Mouse (Mus musculus) midbrain, embryonic 12.5 days (tissue): Measurements from ENCODE around the gene Setmar. TPM values are rescaled to one million over a fixed set of nuclear protein-coding genes. Genes with fewer than 3 reads are reported as not detected.
"Not testable (repeated sequence)": the region's sequence is repeated elsewhere in the genome, so short reads cannot be mapped to it uniquely, and the experiment has no call there.

ENCODE experiments used
- ATAC-seq: fragments of 200-750 bp; cut with Nextera tagmentation; 2 replicates; pipeline ENCODE4 v1.8.0; 2017; ENCODE audit warnings: low read depth, moderate TSS enrichment, moderate library complexity; ENCODE audit not compliant: low FRiP score
- H3K27ac ChIP-seq: fragments of 300-500 bp; sonication (generic); replicated peaks from 2 replicates; pipeline ENCODE4 v1.5.1; 2016; ENCODE audit warnings: mild to moderate bottlenecking
- H3K27me3 ChIP-seq: fragments of 300-500 bp; sonication (generic); 2 replicates; pipeline ENCODE4 v1.6.1; 2016; ENCODE audit warnings: mild to moderate bottlenecking
- H3K36me3 ChIP-seq: fragments of 300-500 bp; sonication (generic); 2 replicates; pipeline ENCODE4 v1.6.1; 2016
- H3K4me1 ChIP-seq: fragments of 300-500 bp; sonication (generic); 2 replicates; pipeline ENCODE4 v1.6.1; 2016
- H3K4me2 ChIP-seq: fragments of 300-500 bp; sonication (generic); replicated peaks from 2 replicates; pipeline ENCODE4 v1.6.1; 2016; ENCODE audit warnings: mild to moderate bottlenecking, moderate library complexity
- H3K4me3 ChIP-seq: fragments of 300-500 bp; sonication (generic); 2 replicates; pipeline ENCODE4 v1.5.1; 2016; ENCODE audit warnings: mild to moderate bottlenecking
- H3K9ac ChIP-seq: fragments of 300-500 bp; sonication (generic); replicated peaks from 2 replicates; pipeline ENCODE4 v1.6.1; 2016; ENCODE audit warnings: mild to moderate bottlenecking, moderate library complexity
- H3K9me3 ChIP-seq: fragments of 300-500 bp; sonication (generic); 2 replicates; pipeline ENCODE4 v1.6.1; 2016; ENCODE audit warnings: mild to moderate bottlenecking
- WGBS: fragments of 180-500 bp; shearing (Covaris S2); methylation state at CpG from one replicate; pipeline ENCODE4 v1.1.7; 2016; 5-methylcytosine and 5-hydroxymethylcytosine counted together
- polyA plus RNA-seq: library from polyadenylated mRNA; unstranded; fragments of >200 nt; fragmentation: Nextera tagmentation; extraction: Ambion mirVana; gene quantifications from 2 replicates; pipeline ENCODE4 v1.2.1, GENCODE M21; 2016

Gene Setmar
- 7.6 and 8.3 TPM in 2 replicates for polyA plus RNA-seq

DNA sequence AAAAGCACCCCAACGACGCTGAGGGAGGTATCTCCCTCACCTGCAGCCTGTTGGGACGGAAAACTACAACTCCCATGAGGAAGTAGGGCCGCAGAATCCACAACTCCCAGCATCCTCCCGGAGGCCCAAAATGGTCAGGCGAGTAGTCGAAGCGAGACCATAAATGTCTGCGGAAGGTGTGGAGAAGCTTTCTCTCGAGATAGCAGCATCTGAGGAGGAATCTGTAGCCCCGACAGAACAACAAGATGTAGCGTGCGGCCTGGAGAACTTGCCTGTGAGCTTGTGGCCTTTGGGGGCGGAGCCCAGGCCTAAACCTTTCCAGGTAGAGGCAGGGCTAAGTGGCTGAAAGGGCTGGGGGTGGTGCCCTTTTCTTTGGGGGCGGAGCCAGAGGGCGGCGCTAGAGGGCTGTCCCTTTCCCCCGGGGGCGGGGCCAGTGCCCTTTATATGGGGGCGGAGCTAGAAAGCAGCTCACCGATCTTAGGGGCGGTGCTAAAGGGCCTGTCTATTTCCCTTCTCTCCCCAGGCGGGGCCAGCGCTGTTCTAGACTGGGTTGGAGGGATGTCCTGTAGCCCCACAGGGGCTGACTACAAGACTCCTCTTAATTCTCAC lies at the start of gene Setmar:
Setmar (plus strand) TSS at position 128 of the 609 bp plus-strand sequence.
- peak; percentile 97 for ATAC-seq
- H3K4me2 ChIP-seq = peak within 1 kb of the TSS; percentile 57
- H3K27me3 ChIP-seq = no peaks in the 10 kb centered on the region
- no peaks in the 10 kb centered on the region for H3K4me1 ChIP-seq
- H3K36me3 ChIP-seq = no peaks in the 10 kb centered on the region
- no peaks in the 10 kb centered on the region for H3K9me3 ChIP-seq
- peak within 1 kb of the TSS; percentile 55 for H3K4me3 ChIP-seq
- under 1% methylated on average over 24 of the region's 24 CpGs for WGBS
- H3K27ac ChIP-seq = peak within 1 kb of the TSS; percentile 83
- H3K9ac ChIP-seq = peak within 1 kb of the TSS; percentile 56

DNA sequence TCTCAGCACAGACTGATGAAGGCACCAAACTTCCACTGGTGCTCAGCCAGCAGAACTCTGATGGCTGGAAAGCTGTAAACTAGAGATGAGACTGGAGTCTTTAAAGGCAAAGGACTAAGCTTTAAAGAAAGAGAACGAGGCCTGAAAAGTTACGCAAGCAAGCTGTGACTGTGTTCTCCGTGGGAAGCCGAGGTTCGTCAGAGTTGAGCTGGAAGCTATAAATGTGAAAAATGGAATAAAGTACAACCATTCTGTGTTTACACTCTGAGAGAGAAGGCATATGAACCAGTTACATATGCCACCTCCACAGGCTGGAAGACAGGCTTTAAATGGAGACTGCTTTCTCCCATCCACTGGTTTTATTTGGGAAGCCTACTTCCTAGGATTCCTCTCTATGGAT lies 43.2 kb upstream of the Setmar start:
- Histone ChIP-seq H3K27ac (no peak overlapping the region), H3K4me3 (no peak overlapping the region), H3K36me3 (no peaks in the 10 kb centered on the region), H3K27me3 (no peaks in the 10 kb centered on the region), H3K9ac (no peak overlapping the region), H3K4me1 (no peaks in the 10 kb centered on the region), H3K9me3 (no peaks in the 10 kb centered on the region), H3K4me2 (no peak overlapping the region)
- no peak for ATAC-seq
- 94% methylated on average over 5 of the region's 5 CpGs for WGBS

DNA sequence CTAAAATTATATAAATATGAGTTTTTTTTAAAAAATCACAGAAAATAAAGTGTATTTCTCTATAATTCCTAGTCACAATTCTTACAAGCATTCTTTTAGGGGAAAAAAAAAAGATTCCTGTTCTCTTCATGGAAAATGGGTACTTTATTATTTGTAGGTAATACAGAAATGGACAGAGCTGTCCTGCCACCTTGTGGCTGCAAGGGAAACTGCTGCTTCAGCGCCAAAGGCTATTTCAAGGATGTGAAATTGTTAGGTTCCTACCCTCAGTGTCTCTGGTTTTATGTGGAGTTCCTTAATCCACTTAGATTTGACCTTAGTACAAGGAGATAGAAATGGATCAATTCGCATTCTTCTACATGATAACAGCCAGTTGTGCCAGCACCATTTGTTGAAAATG lies 9.8 kb upstream of the Setmar start:
- H3K9ac ChIP-seq, ATAC-seq, H3K27me3 ChIP-seq, H3K4me3 ChIP-seq, H3K9me3 ChIP-seq, H3K27ac ChIP-seq, H3K36me3 ChIP-seq, H3K4me2 ChIP-seq, H3K4me1 ChIP-seq: not testable (repeated sequence)
- WGBS = 6% methylated on average over 2 of the region's 2 CpGs

DNA sequence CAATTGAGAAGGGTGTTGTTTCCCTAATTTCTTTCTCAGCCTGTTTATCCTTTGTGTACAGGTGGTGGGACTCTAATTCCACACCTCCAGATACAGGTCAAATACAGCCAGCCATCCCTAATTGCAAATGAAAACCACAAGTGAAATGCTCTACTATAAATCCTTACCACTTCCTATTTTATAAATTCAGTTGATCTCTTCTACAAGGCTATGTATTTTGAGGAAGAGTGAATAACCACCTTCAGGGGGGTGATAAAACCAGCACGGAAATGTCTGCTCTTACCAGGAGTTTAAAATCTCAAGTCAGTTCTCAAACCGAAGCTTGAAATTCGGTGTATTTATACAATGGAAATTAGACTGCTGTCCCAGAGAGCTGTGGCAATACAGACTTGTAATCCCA lies 8.9 kb upstream of the Setmar start:
- Histone ChIP-seq H3K27ac (no peak overlapping the region), H3K36me3 (no peaks in the 10 kb centered on the region), H3K4me2 (no peak overlapping the region), H3K4me3 (no peak overlapping the region), H3K9ac (no peak overlapping the region), H3K4me1 (no peaks in the 10 kb centered on the region), H3K9me3 (no peaks in the 10 kb centered on the region), H3K27me3 (no peaks in the 10 kb centered on the region)
- no peak for ATAC-seq
- WGBS = 78% methylated on average over 3 of the region's 3 CpGs

DNA sequence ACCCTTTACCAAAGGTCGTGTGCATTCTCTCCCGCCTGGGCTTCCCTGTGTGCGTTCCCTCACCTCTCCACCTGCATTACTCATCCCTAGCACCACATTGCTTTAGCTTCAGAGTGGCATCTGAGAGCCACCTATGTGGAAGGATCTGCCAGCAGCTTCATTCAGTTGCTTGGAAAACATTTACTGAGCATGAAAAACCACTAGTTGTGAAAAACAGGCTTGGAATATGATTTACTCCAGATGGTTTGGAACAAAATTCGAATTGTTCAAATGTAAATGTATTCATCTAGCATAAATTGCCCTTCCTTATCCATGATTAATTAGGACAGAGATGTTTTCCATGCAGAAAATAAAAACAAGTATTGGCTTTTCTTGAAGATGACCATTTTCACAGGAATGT lies 7.5 kb upstream of the Setmar start:
- no peaks in the 10 kb centered on the region for H3K4me1 ChIP-seq
- H3K36me3 ChIP-seq = no peaks in the 10 kb centered on the region
- H3K9me3 ChIP-seq = no peaks in the 10 kb centered on the region
- H3K27ac ChIP-seq = no peak overlapping the region
- no peak overlapping the region for H3K4me2 ChIP-seq
- H3K9ac ChIP-seq = no peak overlapping the region
- H3K27me3 ChIP-seq = no peaks in the 10 kb centered on the region
- no peak overlapping the region for H3K4me3 ChIP-seq
- no peak for ATAC-seq
- WGBS = 64% methylated on average over 4 of the region's 4 CpGs

DNA sequence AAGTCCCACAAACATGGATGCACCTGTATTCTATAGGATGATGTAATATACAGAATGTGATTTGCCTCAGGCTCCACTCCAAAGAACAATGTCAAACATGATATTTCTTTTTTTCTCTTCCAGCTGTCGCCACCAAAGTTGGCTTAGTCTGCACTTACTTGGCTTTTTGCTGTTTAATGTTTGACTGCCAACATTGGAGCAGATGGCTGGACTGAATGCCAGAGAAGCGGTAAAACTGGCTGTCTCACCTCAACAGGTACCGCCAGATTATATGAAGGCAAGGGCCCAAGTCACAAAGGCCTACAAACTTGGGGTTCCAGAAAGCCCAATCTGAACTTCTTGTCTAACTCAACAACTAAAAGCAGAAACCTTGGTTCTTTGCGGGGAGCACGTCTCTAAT lies 6.8 kb upstream of the Setmar start:
- 89% methylated on average over 5 of the region's 5 CpGs for WGBS
- H3K9me3 ChIP-seq = no peaks in the 10 kb centered on the region
- no peak for ATAC-seq

DNA sequence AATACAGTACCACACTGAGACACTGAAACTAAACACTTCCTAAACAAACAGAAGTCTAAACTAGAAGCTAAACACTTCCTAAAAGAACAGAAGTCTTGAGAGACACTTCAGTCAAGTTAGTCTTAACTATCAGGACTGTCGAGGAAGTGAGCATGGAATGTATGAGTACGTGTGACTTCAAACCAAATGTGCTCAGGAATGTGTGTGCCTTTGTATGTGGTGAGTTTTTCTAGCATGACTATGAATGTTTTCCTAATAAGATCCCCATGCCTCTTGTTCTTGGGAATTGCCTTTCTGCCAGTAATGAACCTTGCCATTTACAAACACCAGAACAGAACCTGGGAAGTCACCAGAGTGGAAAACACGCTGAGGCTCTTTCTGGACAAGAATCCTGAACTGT lies 3.7 kb upstream of the Setmar start:
- H3K9me3 ChIP-seq = no peaks in the 10 kb centered on the region
- ATAC-seq = no peak
- no peaks in the 10 kb centered on the region for H3K4me1 ChIP-seq
- no peaks in the 10 kb centered on the region for H3K27me3 ChIP-seq
- no peak overlapping the region for H3K4me2 ChIP-seq
- H3K9ac ChIP-seq = no peak overlapping the region
- no peak overlapping the region for H3K27ac ChIP-seq
- H3K4me3 ChIP-seq = no peak overlapping the region
- WGBS = 86% methylated on average over 3 of the region's 3 CpGs
- H3K36me3 ChIP-seq = no peaks in the 10 kb centered on the region

More for the DNA sequence above, 6.8 kb upstream of the Setmar start:
- Histone ChIP-seq H3K27me3 (no peaks in the 10 kb centered on the region), H3K4me3 (no peak overlapping the region), H3K4me1 (no peaks in the 10 kb centered on the region), H3K9ac (no peak overlapping the region), H3K36me3 (no peaks in the 10 kb centered on the region), H3K4me2 (no peak overlapping the region), H3K27ac (no peak overlapping the region)

DNA sequence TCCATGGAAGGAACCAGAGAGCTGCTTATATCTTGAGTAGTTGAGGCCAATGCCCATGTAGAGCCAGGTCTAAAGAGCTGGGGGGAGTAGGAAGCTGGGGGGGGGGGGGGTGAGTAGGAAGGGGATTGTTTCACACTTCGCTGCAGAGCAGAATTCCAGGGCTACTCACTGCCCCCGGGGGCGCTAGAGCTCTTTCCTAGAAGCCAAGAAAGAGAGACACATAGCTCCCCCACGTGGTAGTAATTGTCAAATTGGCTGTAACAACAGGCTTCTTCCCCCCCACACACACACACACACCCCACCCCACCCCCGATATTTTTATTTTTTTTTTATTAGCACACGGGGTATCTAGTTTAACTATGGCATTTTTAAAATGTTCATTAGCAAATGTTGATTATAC lies 738 bp downstream of the Setmar start:
- ATAC-seq = no peak

DNA sequence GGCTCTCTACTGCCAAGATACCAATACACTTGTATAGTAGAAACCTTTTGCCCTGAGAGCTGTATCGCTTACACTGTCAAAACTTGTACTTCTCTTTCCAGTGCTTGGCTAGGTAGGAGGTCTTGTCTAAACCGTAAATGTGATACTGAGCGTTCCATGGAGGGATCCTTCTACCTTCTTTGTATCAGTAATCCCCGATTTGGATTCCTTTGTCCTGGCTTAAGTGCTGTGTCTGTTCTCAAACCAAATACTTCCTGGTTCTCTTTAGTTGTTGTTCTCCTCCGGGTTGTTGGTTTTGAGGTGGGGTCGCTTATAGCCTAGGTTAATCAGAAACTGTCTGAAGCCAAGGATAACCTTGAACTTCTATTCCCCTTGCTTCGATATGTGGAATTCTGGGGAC lies 6.1 kb downstream of the Setmar start:
- 0 out of 2 replicates have a peak, but pooled peaks cover 6% of the 10 kb centered on the region for H3K9me3 ChIP-seq
- H3K9ac ChIP-seq = no peak overlapping the region
- H3K27me3 ChIP-seq = no peaks in the 10 kb centered on the region
- H3K4me3 ChIP-seq = no peak overlapping the region
- H3K4me1 ChIP-seq = no peaks in the 10 kb centered on the region
- WGBS = 88% methylated on average over 7 of the region's 7 CpGs
- peaks cover 15% of the 10 kb centered on the region for H3K36me3 ChIP-seq
- ATAC-seq = no peak
- H3K27ac ChIP-seq = no peak overlapping the region
- no peak overlapping the region for H3K4me2 ChIP-seq

More for the DNA sequence above, 738 bp downstream of the Setmar start:
- 11% methylated on average over 6 of the region's 6 CpGs for WGBS
- no peaks in the 10 kb centered on the region for H3K27me3 ChIP-seq
- H3K9me3 ChIP-seq = no peaks in the 10 kb centered on the region
- H3K4me1 ChIP-seq = no peaks in the 10 kb centered on the region
- H3K4me2 ChIP-seq = peak overlapping the region; percentile 57
- H3K36me3 ChIP-seq = no peaks in the 10 kb centered on the region
- peak overlapping the region; percentile 55 for H3K4me3 ChIP-seq
- peak overlapping the region; percentile 83 for H3K27ac ChIP-seq
- peak overlapping the region; percentile 56 for H3K9ac ChIP-seq

DNA sequence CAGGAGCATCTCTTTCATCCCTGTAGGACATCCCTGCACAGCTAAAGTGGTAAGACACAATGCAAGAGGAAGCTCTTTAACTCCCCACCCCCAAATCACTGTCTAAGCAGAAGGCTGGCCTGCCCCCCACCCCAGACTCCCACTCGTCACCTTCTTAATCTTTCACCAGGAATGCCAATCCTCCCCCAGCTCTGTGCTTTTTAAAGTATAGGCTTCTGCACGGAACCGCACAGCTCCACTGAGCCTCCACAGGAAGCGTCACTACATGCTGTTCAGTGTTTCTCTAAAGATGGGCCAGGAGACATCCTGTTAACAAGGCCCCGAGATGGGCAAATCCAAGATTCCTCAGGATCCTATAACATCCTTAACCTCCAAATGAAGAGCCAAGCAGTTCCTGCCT lies 8.2 kb downstream of the Setmar start:
- H3K4me2 ChIP-seq = no peak overlapping the region
- H3K4me3 ChIP-seq = no peak overlapping the region
- 0 out of 2 replicates have a peak, but pooled peaks cover 6% of the 10 kb centered on the region for H3K9me3 ChIP-seq
- ATAC-seq = no peak
- H3K27ac ChIP-seq = no peak overlapping the region
- H3K4me1 ChIP-seq = no peaks in the 10 kb centered on the region
- 76% methylated on average over 5 of the region's 5 CpGs for WGBS
- H3K27me3 ChIP-seq = no peaks in the 10 kb centered on the region
- no peak overlapping the region for H3K9ac ChIP-seq
- peaks cover 20% of the 10 kb centered on the region for H3K36me3 ChIP-seq

DNA sequence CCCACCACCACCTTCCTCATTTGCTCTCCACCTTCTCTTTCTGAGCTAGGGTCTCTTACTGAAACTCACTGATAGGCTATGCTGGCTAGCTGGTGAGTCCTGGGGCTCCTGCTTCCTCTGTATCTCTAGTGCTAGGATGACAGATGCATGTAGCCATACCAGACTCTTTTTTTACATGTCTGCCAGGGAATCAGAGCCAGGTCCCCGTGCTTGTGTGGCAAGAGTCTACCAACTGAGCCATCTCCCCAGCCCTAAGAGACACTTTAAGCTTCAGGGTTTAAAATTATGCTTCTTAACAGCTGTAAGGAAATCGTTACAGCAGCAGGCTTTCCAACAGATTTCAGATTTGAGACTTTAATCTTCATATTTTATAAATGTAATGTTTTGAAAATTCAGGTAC lies 9.1 kb downstream of the Setmar start:
- 85% methylated on average over 2 of the region's 2 CpGs for WGBS

DNA sequence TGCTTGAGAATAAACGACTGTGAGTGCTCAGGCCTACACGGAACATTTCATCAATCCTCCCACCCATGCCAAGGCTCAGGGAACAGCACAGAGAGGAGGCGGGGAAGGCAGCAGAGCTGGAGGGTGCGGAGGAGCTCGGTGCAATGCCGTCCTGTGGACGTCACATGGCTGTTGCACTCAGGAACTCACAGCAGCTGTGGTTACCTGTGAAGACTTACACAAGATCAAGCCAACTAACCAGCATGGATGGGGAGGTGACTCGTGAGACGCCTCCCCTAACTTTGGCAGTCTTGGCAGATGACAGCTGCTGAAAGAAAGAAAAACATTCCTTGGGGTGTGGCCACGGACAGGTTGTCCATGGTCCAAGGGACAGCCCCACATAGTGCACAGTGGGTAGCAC lies 9.8 kb downstream of the Setmar start:
- no peak overlapping the region for H3K27ac ChIP-seq
- peaks cover 20% of the 10 kb centered on the region for H3K36me3 ChIP-seq
- no peak overlapping the region for H3K4me3 ChIP-seq
- WGBS = 92% methylated on average over 10 of the region's 10 CpGs
- H3K4me2 ChIP-seq = no peak overlapping the region
- no peak for ATAC-seq
- H3K4me1 ChIP-seq = no peaks in the 10 kb centered on the region
- no peak overlapping the region for H3K9ac ChIP-seq
- no peaks in the 10 kb centered on the region for H3K27me3 ChIP-seq
- H3K9me3 ChIP-seq = 0 out of 2 replicates have a peak, but pooled peaks cover 6% of the 10 kb centered on the region

More for the DNA sequence above, 9.1 kb downstream of the Setmar start:
- Histone ChIP-seq H3K4me1 (no peaks in the 10 kb centered on the region), H3K4me3 (no peak overlapping the region), H3K36me3 (peaks cover 20% of the 10 kb centered on the region), H3K27ac (no peak overlapping the region), H3K9me3 (0 out of 2 replicates have a peak, but pooled peaks cover 6% of the 10 kb centered on the region), H3K27me3 (no peaks in the 10 kb centered on the region), H3K9ac (no peak overlapping the region), H3K4me2 (no peak overlapping the region)
- no peak for ATAC-seq

DNA sequence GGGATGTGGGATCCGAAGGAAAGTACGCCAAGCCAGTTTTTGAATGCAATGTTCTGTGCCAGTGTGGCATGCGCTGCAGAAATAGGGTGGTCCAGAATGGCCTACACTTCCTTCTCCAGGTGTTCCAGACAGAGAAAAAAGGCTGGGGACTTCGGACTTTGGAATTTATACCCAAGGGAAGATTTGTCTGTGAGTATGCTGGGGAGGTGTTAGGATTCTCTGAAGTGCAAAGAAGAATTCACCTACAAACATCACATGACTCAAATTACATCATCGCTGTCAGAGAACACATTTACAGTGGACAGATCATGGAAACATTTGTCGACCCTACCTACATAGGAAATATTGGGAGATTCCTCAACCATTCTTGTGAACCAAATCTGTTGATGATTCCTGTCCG lies 11.0 kb downstream of the Setmar start:
- Histone ChIP-seq H3K4me1 (no peaks in the 10 kb centered on the region), H3K27me3 (no peaks in the 10 kb centered on the region)
- WGBS = 96% methylated on average over 7 of the region's 7 CpGs

More for the DNA sequence above, 11.0 kb downstream of the Setmar start:
- Histone ChIP-seq H3K9me3 (0 out of 2 replicates have a peak, but pooled peaks cover 6% of the 10 kb centered on the region), H3K27ac (no peak overlapping the region), H3K4me3 (no peak overlapping the region), H3K9ac (no peak overlapping the region), H3K36me3 (peaks cover 20% of the 10 kb centered on the region), H3K4me2 (no peak overlapping the region)
- ATAC-seq = no peak
